Mouse (Mus musculus): ENCODE measurements around the gene Erich4.

DNA sequence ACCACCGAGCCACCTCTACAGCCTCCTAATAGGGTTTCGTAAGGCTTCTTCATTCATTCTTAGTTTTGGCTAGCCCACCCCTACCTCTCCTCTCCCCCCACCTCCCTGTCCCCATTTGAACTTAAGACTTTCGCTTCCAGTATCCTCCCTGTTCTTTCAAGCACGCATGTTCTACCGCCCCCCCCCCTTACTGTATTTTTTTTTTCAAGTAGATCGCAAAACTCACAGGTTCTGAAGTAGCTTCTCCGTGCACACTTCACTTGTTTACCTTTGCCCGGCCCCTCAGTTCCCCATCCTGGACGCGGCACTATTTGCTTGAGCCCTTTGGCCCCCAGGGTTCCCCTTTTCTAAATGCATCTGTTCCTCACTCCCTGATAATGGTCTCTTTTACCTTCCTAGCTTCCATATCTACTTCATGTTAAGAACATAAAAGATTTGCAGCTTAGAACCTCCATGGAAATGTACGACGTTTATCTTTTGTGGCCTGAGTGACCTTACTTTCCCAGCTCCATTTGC is 36.6 kb upstream of the Erich4 start:
- TF ChIP-seq CTCF (IDR thresholded peaks at IDR 0.05; ENCODE audit: extremely low read depth, insufficient read depth, low read length) (no peak), POLR2A (IDR thresholded peaks at IDR 0.05; ENCODE audit: extremely low read depth, insufficient read depth, low read length) (no peak)

All from cortical plate, adult 2 months (tissue).